Mouse (Mus musculus) olfactory bulb, adult 2 months (tissue): ENCODE measurements at regions not wholly inside any gene's neighbourhood (a gene's known extent, or its start where the extent isn't known, plus 50 kb on each side); places are given as distances from the start of the nearest gene placed in this dataset.

Experiments used
- H3K27ac ChIP-seq: fragments of 200-500 bp; 2 replicates; pipeline ENCODE4 v1.5.1; 2012; ENCODE audit warnings: low read depth, low read length; ENCODE audit not compliant: insufficient read depth
- H3K4me1 ChIP-seq: fragments of 200-500 bp; 2 replicates; pipeline ENCODE4 v1.6.1; 2012; ENCODE audit warnings: low read length; ENCODE audit not compliant: control insufficient read depth, insufficient read depth
- H3K4me3 ChIP-seq: fragments of 200-500 bp; 2 replicates; pipeline ENCODE4 v1.5.1; 2012; ENCODE audit warnings: mild to moderate bottlenecking, low read depth, low read length, moderate library complexity; ENCODE audit not compliant: insufficient read depth
- CTCF ChIP-seq: fragments of 200-500 bp; IDR thresholded peaks from 2 replicates; pipeline ENCODE4 v1.5.1; 2012; ENCODE audit warnings: low read depth, mild to moderate bottlenecking, low read length, moderate library complexity; ENCODE audit not compliant: insufficient read depth
- POLR2A ChIP-seq: fragments of 200-500 bp; IDR thresholded peaks from 2 replicates; pipeline ENCODE4 v1.6.1; 2012; ENCODE audit warnings: mild to moderate bottlenecking, low read depth, low read length, moderate library complexity; ENCODE audit not compliant: insufficient read depth
- WGBS: fragments of 180-500 bp; shearing (Covaris S2); methylation state at CpG from one replicate; pipeline ENCODE4 v1.1.7; 2018; 5-methylcytosine and 5-hydroxymethylcytosine counted together

DNA sequence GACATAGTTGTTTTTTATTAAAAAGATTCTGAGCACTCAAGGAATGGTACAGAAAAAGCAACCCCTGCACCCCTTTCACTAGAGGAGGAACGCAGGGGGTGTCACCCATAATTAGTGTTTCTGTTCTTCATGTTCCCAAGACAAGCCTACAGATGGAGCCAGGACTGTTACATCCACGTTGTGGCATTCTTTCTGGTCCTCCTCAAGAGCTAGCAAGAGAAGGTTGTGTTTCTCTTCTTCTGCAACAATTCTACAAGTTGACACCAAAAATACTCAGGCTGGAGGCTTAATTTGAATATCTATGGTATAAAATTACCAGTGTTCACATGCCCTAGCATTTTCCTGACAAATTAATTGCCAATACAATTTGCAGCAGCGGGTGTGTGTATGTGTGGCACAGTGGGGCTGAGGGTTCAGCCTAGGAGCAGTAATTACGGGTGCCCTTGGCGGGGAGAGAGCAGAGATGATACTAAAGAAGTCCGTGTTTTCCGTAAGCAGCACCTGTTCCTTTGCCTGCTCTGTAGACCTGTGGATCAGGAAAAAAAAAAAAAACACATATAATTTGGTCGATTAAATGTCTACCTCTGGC, 98.4 kb upstream of the Cpne4 start:
- H3K4me1 ChIP-seq = peaks cover 7% of the 10 kb centered on the region
- 19% methylated on average over 8 of the region's 8 CpGs for WGBS
- peak overlapping the region; percentile 95 for H3K27ac ChIP-seq
- no peak overlapping the region for H3K4me3 ChIP-seq
- TF ChIP-seq CTCF (no peak), POLR2A (no peak)

GRCm38 (mm10) chr9:104444906-104445305, 102.2 kb upstream of the Cpne4 start:
- peaks cover 7% of the 10 kb centered on the region for H3K4me1 ChIP-seq
- 0 out of 2 replicates have a peak, but pooled peaks have one; percentile 17 for TF ChIP-seq CTCF
- TF ChIP-seq POLR2A = no peak
- H3K27ac ChIP-seq = no peak overlapping the region
- no peak overlapping the region for H3K4me3 ChIP-seq
- WGBS = 53% methylated on average over 5 of the region's 5 CpGs

DNA sequence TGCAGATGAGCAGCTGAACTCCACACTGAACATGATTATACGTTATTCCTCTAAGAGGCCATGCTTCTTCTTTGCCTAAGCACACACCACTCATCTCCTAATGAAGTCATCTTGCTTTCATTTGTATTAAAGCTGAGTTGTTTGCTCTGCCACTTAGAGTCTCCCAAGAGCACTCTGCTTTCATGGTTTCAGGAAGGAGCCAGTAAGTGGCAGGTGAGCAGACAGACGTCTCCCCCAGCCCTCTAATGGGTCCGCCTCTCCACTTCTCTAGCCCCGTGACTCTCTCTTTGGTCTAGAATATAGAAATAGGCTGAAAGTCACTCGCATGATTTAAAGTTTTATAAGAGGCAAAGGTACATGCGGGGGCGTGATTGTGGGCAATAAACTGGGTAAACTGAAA, 103.8 kb upstream of the Cpne4 start:
- TF ChIP-seq CTCF (no peak), POLR2A (no peak)
- H3K4me1 ChIP-seq = peaks cover 5% of the 10 kb centered on the region; the same call in 1 of the 2 replicates
- 84% methylated on average over 7 of the region's 7 CpGs for WGBS

DNA sequence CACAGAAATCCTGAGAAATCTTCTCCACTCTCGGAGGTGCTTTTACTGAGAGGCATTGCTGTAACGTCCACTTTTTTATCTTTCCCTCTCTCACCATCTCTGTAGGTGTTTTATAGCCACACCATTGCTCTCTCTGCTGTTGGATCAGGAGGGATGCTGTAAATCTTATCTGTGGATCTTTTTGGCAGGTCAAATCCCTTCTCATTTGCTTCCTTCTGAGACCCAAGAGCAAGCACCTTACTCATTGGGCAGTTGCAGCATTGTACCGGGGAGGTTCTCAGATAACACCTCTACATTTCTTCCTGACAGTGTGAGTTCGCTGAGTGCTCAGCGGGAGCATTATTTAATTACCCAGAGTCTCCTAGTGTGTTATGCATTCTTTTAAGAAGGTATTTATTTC, 75.5 kb upstream of the Acpp start:
- WGBS = 44% methylated on average over 5 of the region's 5 CpGs
- no peak for TF ChIP-seq CTCF
- no peak for TF ChIP-seq POLR2A

More for the DNA sequence above, 103.8 kb upstream of the Cpne4 start:
- H3K4me3 ChIP-seq = no peak overlapping the region
- H3K27ac ChIP-seq = no peak overlapping the region

GRCm38 (mm10) chr9:104410211-104410610, 72.7 kb upstream of the Acpp start:
- Histone ChIP-seq H3K4me3 (no peak overlapping the region), H3K4me1 (peaks cover 8% of the 10 kb centered on the region; the same call in 1 of the 2 replicates), H3K27ac (no peak overlapping the region)
- TF ChIP-seq CTCF (peak; percentile 47), POLR2A (no peak)
- WGBS = under 1% methylated on average over 5 of the region's 5 CpGs

More for the DNA sequence above, 75.5 kb upstream of the Acpp start:
- Histone ChIP-seq H3K4me3 (no peak overlapping the region), H3K4me1 (peaks cover 5% of the 10 kb centered on the region; the same call in 1 of the 2 replicates), H3K27ac (no peak overlapping the region)

DNA sequence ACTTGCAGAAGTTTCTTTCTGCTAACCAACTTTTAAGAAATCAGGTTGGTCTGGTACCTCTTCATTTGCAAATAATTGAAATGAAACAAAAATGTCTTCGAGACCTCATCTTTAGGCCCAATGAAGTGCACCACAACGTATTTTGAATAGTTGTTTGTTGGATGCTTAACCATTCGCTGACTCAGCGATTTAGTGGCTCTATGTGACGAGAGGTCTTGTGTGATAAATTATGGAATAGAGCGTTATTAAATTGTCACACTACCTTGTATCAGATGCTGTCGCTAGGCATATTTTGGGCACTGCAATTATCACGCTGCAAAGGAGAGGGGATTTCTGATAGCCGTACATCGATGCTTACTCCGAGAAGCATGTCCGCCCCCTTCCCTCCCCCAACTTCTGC, 71.8 kb upstream of the Acpp start:
- Histone ChIP-seq H3K4me1 (peaks cover 8% of the 10 kb centered on the region; the same call in 1 of the 2 replicates), H3K27ac (no peak overlapping the region), H3K4me3 (no peak overlapping the region)
- TF ChIP-seq CTCF (no peak), POLR2A (no peak)
- WGBS = 19% methylated on average over 12 of the region's 12 CpGs

GRCm38 (mm10) chr9:104408571-104409294, 71.2 kb upstream of the Acpp start:
- H3K4me3 ChIP-seq = peak overlapping the region; percentile 12
- no peak overlapping the region for H3K27ac ChIP-seq
- no peak for TF ChIP-seq CTCF
- no peak for TF ChIP-seq POLR2A
- H3K4me1 ChIP-seq = peaks cover 8% of the 10 kb centered on the region; the same call in 1 of the 2 replicates
- WGBS = 23% methylated on average over 21 of the region's 21 CpGs

DNA sequence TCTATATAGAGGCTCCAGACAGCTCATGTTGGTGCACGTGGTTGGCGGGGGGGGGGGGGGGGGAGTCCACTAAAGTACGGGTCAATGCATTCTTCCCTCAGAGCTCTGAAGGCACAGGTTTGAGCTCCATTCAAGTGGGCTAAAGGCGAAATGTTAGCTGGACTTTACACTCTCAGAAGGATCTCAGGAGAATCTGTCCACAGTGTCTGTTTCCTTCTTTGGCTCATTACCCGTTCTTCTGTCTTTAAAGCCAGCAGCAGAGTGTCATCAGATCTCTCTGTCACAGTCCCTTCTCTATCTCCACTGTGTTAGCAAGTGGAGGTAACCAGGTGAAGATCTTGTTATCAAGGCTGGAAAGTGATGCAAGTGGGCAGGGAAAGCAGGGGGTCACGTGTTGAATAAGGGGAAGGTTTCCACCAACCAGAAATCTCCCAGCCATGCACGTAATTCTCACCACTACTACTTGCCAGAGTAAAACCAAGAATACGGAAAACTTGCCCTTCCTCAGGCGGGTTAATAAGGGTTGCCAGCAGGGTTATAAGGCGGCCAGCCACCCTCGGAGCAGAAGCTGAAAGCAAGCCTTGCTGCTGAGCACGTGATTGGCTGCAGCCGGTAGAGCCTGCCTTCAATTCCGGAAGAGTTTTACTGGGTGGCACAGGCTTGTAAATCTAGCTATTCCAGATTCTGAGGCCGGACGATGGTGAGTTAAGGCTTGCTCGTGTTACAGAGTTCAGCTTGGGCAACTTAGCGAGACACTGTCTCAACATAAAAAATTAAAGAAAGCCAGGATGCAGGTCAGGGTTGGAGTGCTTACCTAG, 70.2 kb upstream of the Acpp start:
- no peak for TF ChIP-seq CTCF
- no peak for TF ChIP-seq POLR2A
- WGBS = 25% methylated on average over 18 of the region's 18 CpGs
- Histone ChIP-seq H3K4me3 (peak overlapping the region; percentile 16), H3K27ac (no peak overlapping the region), H3K4me1 (peaks cover 8% of the 10 kb centered on the region; the same call in 1 of the 2 replicates)

- Histone ChIP-seq H3K4me1 (peaks cover 8% of the 10 kb centered on the region; the same call in 1 of the 2 replicates), H3K4me3 (no peak overlapping the region), H3K27ac (no peak overlapping the region)
- 74% methylated on average over 2 of the region's 2 CpGs for WGBS
- TF ChIP-seq CTCF (no peak), POLR2A (no peak)
Observed at GRCm38 (mm10) chr9:104407011-104407410, 69.5 kb upstream of the Acpp start.
